Mouse (Mus musculus) midbrain, postnatal 0 days (tissue): Measurements from ENCODE around the gene Primpol. TPM values are rescaled to one million over a fixed set of nuclear protein-coding genes. Genes with fewer than 3 reads are reported as not detected.

Experiments used
- ATAC-seq: fragments of 200-750 bp; cut with Nextera tagmentation; 2 replicates; pipeline ENCODE4 v1.8.0; 2017; ENCODE audit warnings: moderate number of reproducible peaks, mild to moderate bottlenecking, moderate TSS enrichment, moderate library complexity; ENCODE audit not compliant: low FRiP score
- DNase-seq: peaks from one replicate; pipeline ENCODE4 v3.0.0-alpha.2; 2015; ENCODE audit warnings: low spot score
- H3K27ac ChIP-seq: fragments of 300-500 bp; sonication (generic); 2 replicates; pipeline ENCODE4 v1.5.1; 2014; ENCODE audit warnings: low read depth, mild to moderate bottlenecking, low read length, mixed read lengths
- H3K27me3 ChIP-seq: fragments of 300-500 bp; sonication (generic); 2 replicates; pipeline ENCODE4 v1.6.1; 2014; ENCODE audit warnings: low read length, control low read depth, mixed read lengths; ENCODE audit not compliant: insufficient read depth
- H3K36me3 ChIP-seq: fragments of 300-500 bp; sonication (generic); 2 replicates; pipeline ENCODE4 v1.6.1; 2014; ENCODE audit warnings: low read length, control low read depth, mixed read lengths; ENCODE audit not compliant: insufficient read depth
- H3K4me1 ChIP-seq: fragments of 300-500 bp; sonication (generic); 2 replicates; pipeline ENCODE4 v1.6.1; 2014; ENCODE audit warnings: mild to moderate bottlenecking, control low read depth, antibody characterized with exemption, low read length, mixed read lengths; ENCODE audit not compliant: insufficient read depth
- H3K4me2 ChIP-seq: fragments of 300-500 bp; sonication (generic); 2 replicates; pipeline ENCODE4 v1.6.1; 2014; ENCODE audit warnings: low read depth, mild to moderate bottlenecking, low read length, mixed read lengths; ENCODE audit not compliant: poor library complexity, severe bottlenecking
- H3K4me3 ChIP-seq: fragments of 300-500 bp; sonication (generic); 2 replicates; pipeline ENCODE4 v1.5.1; 2014; ENCODE audit warnings: low read depth, mild to moderate bottlenecking, low read length, moderate library complexity
- H3K9ac ChIP-seq: fragments of 300-500 bp; sonication (generic); replicated peaks from 2 replicates; pipeline ENCODE4 v1.6.1; 2014; ENCODE audit warnings: mild to moderate bottlenecking, low read length, moderate library complexity, mixed read lengths; ENCODE audit not compliant: poor library complexity, severe bottlenecking
- H3K9me3 ChIP-seq: fragments of 300-500 bp; sonication (generic); 2 replicates; pipeline ENCODE4 v1.6.1; 2016; ENCODE audit warnings: low read length, control low read depth
- CTCF ChIP-seq: IDR thresholded peaks from 2 replicates; pipeline ENCODE4 v1.5.1; 2016; ENCODE audit warnings: antibody characterized with exemption, mild to moderate bottlenecking
- WGBS: fragments of 180-500 bp; shearing (Covaris S2); extraction: QIAGEN DNeasy Blood & Tissue Kit; methylation state at CpG from one replicate; pipeline ENCODE4 v1.1.7; 2014; 5-methylcytosine and 5-hydroxymethylcytosine counted together
- polyA plus RNA-seq: library from polyadenylated mRNA; unstranded; fragments of >200 nt; fragmentation: Nextera tagmentation; extraction: Ambion mirVana; gene quantifications from 2 replicates; pipeline ENCODE4 v1.2.1, GENCODE M21; 2015
- total RNA-seq: library from RNA; depleted of rRNA; stranded (reverse); fragments of >200 nt; gene quantifications from 2 replicates; pipeline ENCODE4 v1.2.3, GENCODE M21; 2014

Primpol gene
- total and polyA plus RNA-seq, 2 experiments from 2014 or later: 4.6 to 4.7 TPM

DNA sequence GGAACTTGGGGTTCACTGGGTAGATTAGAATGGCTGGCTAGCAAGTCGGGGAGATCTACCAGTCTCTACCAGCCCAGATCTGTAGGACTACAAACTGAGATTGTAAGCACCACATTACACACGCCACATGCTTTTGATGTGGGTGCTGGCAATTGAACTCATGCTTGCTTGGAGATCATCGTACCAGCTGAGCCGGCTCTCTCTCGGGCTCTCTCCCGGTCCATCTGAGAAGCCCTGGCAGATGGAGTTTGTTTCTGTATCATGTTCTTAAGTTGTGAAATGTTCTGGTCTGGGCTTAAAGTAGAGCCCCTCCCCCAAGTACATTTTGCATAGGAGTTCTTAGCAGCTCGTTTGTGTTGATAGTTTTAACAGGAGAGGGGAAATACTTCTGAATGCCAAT lies 73.8 kb downstream of the Primpol start:
- Histone ChIP-seq H3K27me3 (no peaks in the 10 kb centered on the region), H3K27ac (no peak overlapping the region), H3K4me2 (no peak overlapping the region), H3K9ac (no peak overlapping the region), H3K9me3 (no peaks in the 10 kb centered on the region), H3K4me3 (no peak overlapping the region), H3K36me3 (no peaks in the 10 kb centered on the region), H3K4me1 (no peaks in the 10 kb centered on the region)
- WGBS: 82% methylated on average over 7 of the region's 7 CpGs
- no peak for DNase-seq
- TF ChIP-seq CTCF: no peak
- ATAC-seq: no peak

DNA sequence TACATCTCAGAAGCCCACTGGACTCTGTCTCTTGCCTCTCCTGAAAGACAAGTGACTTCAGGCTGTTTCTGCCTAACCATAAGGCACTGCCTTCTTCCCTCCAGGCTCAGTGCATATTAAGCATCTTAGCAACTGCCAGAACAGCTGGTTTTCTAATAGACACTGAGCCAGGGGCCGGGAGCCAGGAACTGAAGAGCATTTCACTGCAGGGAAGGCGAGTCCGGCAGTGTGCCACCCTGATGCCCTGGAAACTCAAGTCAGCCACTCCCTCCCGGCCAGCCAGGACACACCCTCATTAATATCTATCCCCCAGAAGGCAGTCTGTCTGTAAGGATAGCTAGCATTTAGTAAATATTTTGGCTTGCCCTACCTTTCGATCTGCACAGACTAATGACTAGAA lies 77.3 kb downstream of the Primpol start:
- H3K27me3 ChIP-seq: no peaks in the 10 kb centered on the region
- no peaks in the 10 kb centered on the region for H3K9me3 ChIP-seq
- H3K4me2 ChIP-seq: no peak overlapping the region
- no peak overlapping the region for H3K27ac ChIP-seq
- H3K4me1 ChIP-seq: no peaks in the 10 kb centered on the region
- peak; percentile 56; the same call in 1 of the 2 replicates for ATAC-seq
- peaks cover 7% of the 10 kb centered on the region; the same call in 1 of the 2 replicates for H3K36me3 ChIP-seq
- H3K4me3 ChIP-seq: no peak overlapping the region
- no peak overlapping the region for H3K9ac ChIP-seq
- peak; percentile 82 for DNase-seq
- TF ChIP-seq CTCF: no peak
- whole genome bisulfite sequencing: 47% methylated on average over 5 of the region's 5 CpGs

- no peak overlapping the region for H3K9ac ChIP-seq
- H3K4me3 ChIP-seq: no peak overlapping the region
- DNase-seq (no peak), ATAC-seq (no peak)
- WGBS: 90% methylated on average over 7 of the region's 7 CpGs
- H3K9me3 ChIP-seq: no peaks in the 10 kb centered on the region
- H3K4me2 ChIP-seq: no peak overlapping the region
- TF ChIP-seq CTCF: no peak
- no peak overlapping the region for H3K27ac ChIP-seq
- H3K36me3 ChIP-seq: peaks cover 30% of the 10 kb centered on the region
- H3K27me3 ChIP-seq: no peaks in the 10 kb centered on the region
- no peaks in the 10 kb centered on the region for H3K4me1 ChIP-seq
Measured at GRCm38 (mm10) chr8:46533926-46534325, 83.1 kb downstream of the Primpol start.

DNA sequence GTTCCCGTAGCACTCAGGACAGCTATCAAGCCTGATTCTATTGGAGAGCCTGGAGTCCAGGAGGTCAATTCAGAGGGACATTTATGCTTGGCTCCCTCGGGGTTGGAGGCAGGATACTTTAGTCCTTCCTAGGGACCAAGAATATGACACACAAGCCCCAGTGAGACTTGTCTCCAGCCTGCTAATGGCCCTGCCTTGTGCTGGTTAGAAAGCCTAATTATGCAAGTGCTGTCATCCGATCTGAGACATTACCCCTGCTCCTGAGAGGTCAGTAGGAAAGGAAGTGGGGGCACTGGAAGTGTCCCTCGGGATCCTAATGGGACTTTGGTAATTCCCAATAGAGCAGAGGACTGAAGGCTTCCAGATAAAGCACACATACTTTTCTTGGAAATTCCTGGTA lies 86.5 kb downstream of the Primpol start:
- Histone ChIP-seq H3K9me3 (no peaks in the 10 kb centered on the region), H3K27ac (no peak overlapping the region), H3K9ac (no peak overlapping the region), H3K27me3 (no peaks in the 10 kb centered on the region), H3K36me3 (peaks cover 36% of the 10 kb centered on the region), H3K4me3 (no peak overlapping the region), H3K4me2 (no peak overlapping the region), H3K4me1 (no peaks in the 10 kb centered on the region)
- DNase-seq: no peak
- ATAC-seq: no peak
- 62% methylated on average over 4 of the region's 4 CpGs for whole genome bisulfite sequencing
- no peak for TF ChIP-seq CTCF

GRCm38 (mm10) chr8:46529508-46529907 lies 87.5 kb downstream of the Primpol start:
- Histone ChIP-seq H3K4me1 (no peaks in the 10 kb centered on the region), H3K4me2 (no peak overlapping the region), H3K27ac (no peak overlapping the region), H3K9me3 (no peaks in the 10 kb centered on the region), H3K4me3 (no peak overlapping the region), H3K27me3 (no peaks in the 10 kb centered on the region), H3K9ac (no peak overlapping the region), H3K36me3 (peaks cover 36% of the 10 kb centered on the region)
- DNase-seq: no peak
- 93% methylated on average over 4 of the region's 4 CpGs for WGBS
- ATAC-seq: no peak
- TF ChIP-seq CTCF: no peak

GRCm38 (mm10) chr8:46526821-46527220 lies 90.2 kb downstream of the Primpol start:
- H3K4me2 ChIP-seq: no peak overlapping the region
- no peak for TF ChIP-seq CTCF
- DNase-seq: peak; percentile 17
- H3K4me1 ChIP-seq: no peaks in the 10 kb centered on the region
- H3K4me3 ChIP-seq: no peak overlapping the region
- peaks cover 37% of the 10 kb centered on the region for H3K36me3 ChIP-seq
- no peak for ATAC-seq
- H3K27ac ChIP-seq: no peak overlapping the region
- no peak overlapping the region for H3K9ac ChIP-seq
- 60% methylated on average over 10 of the region's 10 CpGs for WGBS
- H3K27me3 ChIP-seq: no peaks in the 10 kb centered on the region
- H3K9me3 ChIP-seq: no peaks in the 10 kb centered on the region
